Mouse (Mus musculus): Measurements from ENCODE around the gene Gm44579. TPM values are rescaled to one million over a fixed set of nuclear protein-coding genes. Genes with fewer than 3 reads are reported as not detected.

Gm44579 gene
- polyA plus RNA-seq, 1 experiment from 2014 or later, result not detected

GRCm38 (mm10) chr15:98162561-98162960, 58.2 kb downstream of the Gm44579 start:
- H3K27ac ChIP-seq, result peak overlapping the region; percentile 49; the same call in 1 of the 2 replicates
- H3K27me3 ChIP-seq (ENCODE audit: insufficient read depth, poor library complexity, severe bottlenecking), result peaks cover 26% of the 10 kb centered on the region
- 34% methylated on average over 4 of the region's 4 CpGs for WGBS
- H3K4me3 ChIP-seq, result no peak overlapping the region
- no peaks in the 10 kb centered on the region for H3K36me3 ChIP-seq
- no peak for DNase-seq (ENCODE audit: low spot score)
- peaks cover 20% of the 10 kb centered on the region for H3K4me1 ChIP-seq
- no peaks in the 10 kb centered on the region for H3K9me3 ChIP-seq

- WGBS, result 67% methylated on average over 19 of the region's 19 CpGs
- H3K36me3 ChIP-seq, result no peaks in the 10 kb centered on the region
- peaks cover 12% of the 10 kb centered on the region for H3K27me3 ChIP-seq (ENCODE audit: insufficient read depth, poor library complexity, severe bottlenecking)
- no peak for DNase-seq (ENCODE audit: low spot score)
- H3K4me1 ChIP-seq, result peaks cover 11% of the 10 kb centered on the region; the same call in 1 of the 2 replicates
- H3K9me3 ChIP-seq, result no peaks in the 10 kb centered on the region
- H3K27ac ChIP-seq, result no peak overlapping the region
- H3K4me3 ChIP-seq, result no peak overlapping the region
These were observed 59.6 kb downstream of the Gm44579 start for GRCm38 (mm10) chr15:98161026-98161805.

GRCm38 (mm10) chr15:98157253-98157652, 63.5 kb downstream of the Gm44579 start:
- Histone ChIP-seq H3K4me1 (peaks cover 7% of the 10 kb centered on the region), H3K27ac (no peak overlapping the region), H3K27me3 (ENCODE audit: insufficient read depth, poor library complexity, severe bottlenecking) (no peaks in the 10 kb centered on the region), H3K36me3 (no peaks in the 10 kb centered on the region), H3K9me3 (no peaks in the 10 kb centered on the region), H3K4me3 (no peak overlapping the region)
- no peak for DNase-seq (ENCODE audit: low spot score)
- WGBS, result 61% methylated on average over 1 of the region's 1 CpGs

GRCm38 (mm10) chr15:98155944-98156343, 64.8 kb downstream of the Gm44579 start:
- Histone ChIP-seq H3K27ac (no peak overlapping the region), H3K9me3 (no peaks in the 10 kb centered on the region), H3K4me1 (peaks cover 4% of the 10 kb centered on the region), H3K4me3 (no peak overlapping the region), H3K36me3 (no peaks in the 10 kb centered on the region), H3K27me3 (ENCODE audit: insufficient read depth, poor library complexity, severe bottlenecking) (no peaks in the 10 kb centered on the region)
- 48% methylated on average over 4 of the region's 4 CpGs for WGBS
- no peak for DNase-seq (ENCODE audit: low spot score)

DNA sequence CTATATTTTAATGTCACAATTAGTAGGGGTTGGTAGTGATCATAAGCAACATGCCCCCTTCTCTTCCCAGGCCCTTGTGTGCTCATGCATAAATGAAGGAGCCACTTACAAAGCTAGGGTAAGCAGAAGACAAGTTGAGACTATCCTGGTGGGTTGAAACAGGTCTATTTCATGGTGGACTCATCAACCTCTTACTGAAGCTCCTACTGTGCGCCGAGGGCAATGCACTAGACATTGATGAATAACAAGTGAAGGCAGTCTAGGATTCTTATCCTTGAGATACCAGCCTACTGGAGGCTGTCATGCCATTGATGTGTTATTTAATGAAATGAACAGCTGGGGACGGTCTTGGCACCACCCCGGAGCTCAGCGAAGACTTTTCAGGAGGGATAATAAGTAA, 65.5 kb downstream of the Gm44579 start:
- no peaks in the 10 kb centered on the region; the same call in 1 of the 2 replicates for H3K4me1 ChIP-seq
- 88% methylated on average over 5 of the region's 5 CpGs for WGBS
- H3K36me3 ChIP-seq, result no peaks in the 10 kb centered on the region
- H3K4me3 ChIP-seq, result no peak overlapping the region
- H3K9me3 ChIP-seq, result no peaks in the 10 kb centered on the region
- H3K27ac ChIP-seq, result no peak overlapping the region
- no peak for DNase-seq (ENCODE audit: low spot score)
- H3K27me3 ChIP-seq (ENCODE audit: insufficient read depth, poor library complexity, severe bottlenecking), result no peaks in the 10 kb centered on the region

GRCm38 (mm10) chr15:98154631-98155030, 66.1 kb downstream of the Gm44579 start:
- H3K4me1 ChIP-seq, result no peaks in the 10 kb centered on the region; the same call in 1 of the 2 replicates
- 74% methylated on average over 3 of the region's 3 CpGs for WGBS
- H3K27me3 ChIP-seq (ENCODE audit: insufficient read depth, poor library complexity, severe bottlenecking), result no peaks in the 10 kb centered on the region
- no peak overlapping the region for H3K27ac ChIP-seq
- H3K4me3 ChIP-seq, result no peak overlapping the region
- no peaks in the 10 kb centered on the region for H3K9me3 ChIP-seq
- no peak for DNase-seq (ENCODE audit: low spot score)
- no peaks in the 10 kb centered on the region for H3K36me3 ChIP-seq

DNA sequence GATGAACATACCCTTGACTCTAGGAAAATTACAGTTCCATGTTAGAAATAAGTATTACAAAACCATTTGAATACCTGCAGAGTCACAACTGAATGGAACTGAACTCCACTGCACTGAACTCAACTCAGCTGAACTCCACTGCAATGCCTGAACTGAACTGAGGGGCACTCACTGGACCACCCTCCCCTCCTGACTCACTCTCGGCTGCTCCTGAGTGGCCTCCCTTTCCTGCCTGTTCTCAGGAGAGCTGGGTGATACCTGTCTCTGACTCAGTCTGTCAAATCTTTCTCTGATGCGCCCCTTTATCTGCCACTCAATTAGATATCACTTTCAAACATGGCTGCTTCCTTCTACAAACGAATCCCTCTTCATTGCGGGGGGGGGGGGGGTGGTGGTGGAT, 66.6 kb downstream of the Gm44579 start:
- Histone ChIP-seq H3K27me3 (ENCODE audit: insufficient read depth, poor library complexity, severe bottlenecking) (no peaks in the 10 kb centered on the region), H3K36me3 (no peaks in the 10 kb centered on the region), H3K4me1 (no peaks in the 10 kb centered on the region; the same call in 1 of the 2 replicates), H3K27ac (no peak overlapping the region), H3K9me3 (no peaks in the 10 kb centered on the region), H3K4me3 (no peak overlapping the region)
- WGBS, result 56% methylated on average over 4 of the region's 4 CpGs
- no peak for DNase-seq (ENCODE audit: low spot score)

DNA sequence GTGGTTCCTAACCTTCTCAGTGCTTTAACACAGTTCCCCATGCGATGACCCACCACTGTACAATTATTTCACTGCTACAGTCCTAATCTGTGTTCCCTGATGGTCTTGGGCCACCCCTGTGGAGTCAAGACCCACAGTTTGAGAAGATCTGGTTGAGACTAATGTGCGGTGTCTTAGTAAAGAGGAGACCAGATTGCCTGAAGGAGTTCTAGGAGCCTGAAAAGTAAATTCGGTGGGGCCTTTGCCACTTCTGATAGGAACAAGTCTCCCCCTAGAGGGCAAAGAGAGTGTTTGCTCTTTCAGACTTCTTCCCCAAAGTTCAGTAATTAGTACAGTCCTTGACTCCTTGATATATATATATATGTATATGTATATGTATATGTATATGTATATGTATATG, 67.2 kb downstream of the Gm44579 start:
- 39% methylated on average over 3 of the region's 3 CpGs for WGBS
- Histone ChIP-seq H3K27me3 (ENCODE audit: insufficient read depth, poor library complexity, severe bottlenecking) (no peaks in the 10 kb centered on the region), H3K4me3 (no peak overlapping the region), H3K4me1 (peaks cover 2% of the 10 kb centered on the region; the same call in 1 of the 2 replicates), H3K27ac (peak overlapping the region; percentile 62), H3K36me3 (no peaks in the 10 kb centered on the region), H3K9me3 (no peaks in the 10 kb centered on the region)
- no peak for DNase-seq (ENCODE audit: low spot score)

DNA sequence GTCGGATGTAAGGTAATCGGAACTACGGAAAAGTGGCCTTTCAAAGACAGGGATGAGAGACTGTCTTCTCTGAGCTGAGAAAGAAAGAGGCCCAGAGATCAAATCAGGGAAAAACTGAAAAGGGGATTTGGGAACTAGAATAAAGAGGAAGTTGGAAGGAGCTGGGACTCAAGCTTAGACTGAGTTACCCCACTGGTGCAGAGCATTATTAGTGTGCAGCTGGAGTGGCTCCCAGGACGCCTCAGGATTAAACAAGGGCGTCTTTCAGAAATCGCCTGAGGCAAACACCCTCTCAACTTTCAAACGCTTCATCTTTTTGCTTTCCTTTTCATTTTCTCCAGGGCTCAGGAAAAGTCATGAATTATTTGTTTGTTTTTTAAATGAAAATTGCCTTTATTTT, 67.9 kb downstream of the Gm44579 start:
- no peak for DNase-seq (ENCODE audit: low spot score)
- no peak overlapping the region for H3K4me3 ChIP-seq
- peaks cover 8% of the 10 kb centered on the region for H3K4me1 ChIP-seq
- no peaks in the 10 kb centered on the region for H3K36me3 ChIP-seq
- H3K27ac ChIP-seq, result no peak overlapping the region
- WGBS, result 85% methylated on average over 7 of the region's 7 CpGs
- H3K9me3 ChIP-seq, result no peaks in the 10 kb centered on the region
- H3K27me3 ChIP-seq (ENCODE audit: insufficient read depth, poor library complexity, severe bottlenecking), result no peaks in the 10 kb centered on the region

GRCm38 (mm10) chr15:98149166-98149602, 71.6 kb downstream of the Gm44579 start:
- DNase-seq (ENCODE audit: low spot score), result peak; percentile 80
- Histone ChIP-seq H3K4me1 (peaks cover 24% of the 10 kb centered on the region), H3K9me3 (no peaks in the 10 kb centered on the region), H3K4me3 (no peak overlapping the region), H3K27me3 (ENCODE audit: insufficient read depth, poor library complexity, severe bottlenecking) (no peaks in the 10 kb centered on the region), H3K27ac (peak overlapping the region; percentile 86), H3K36me3 (no peaks in the 10 kb centered on the region)
- 39% methylated on average over 10 of the region's 10 CpGs for WGBS

DNA sequence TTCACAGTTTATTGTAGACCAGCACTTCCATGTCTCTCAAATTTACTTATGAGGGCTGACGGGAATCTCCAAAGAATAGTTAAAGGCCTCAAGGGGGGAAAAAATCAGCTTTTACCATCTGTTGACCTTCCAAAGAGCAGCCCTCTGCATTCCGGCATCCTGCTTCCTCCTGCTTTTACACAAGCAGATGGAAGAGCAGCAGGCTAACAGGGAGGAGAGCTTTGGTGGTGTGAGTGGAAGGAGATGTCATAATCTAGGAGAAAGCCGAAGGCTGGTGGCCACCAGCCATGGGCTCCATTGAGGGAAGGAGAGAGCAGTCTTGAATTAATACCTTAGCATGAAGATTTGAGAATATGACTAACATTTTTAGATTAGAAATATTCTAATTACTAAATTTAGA, 72.4 kb downstream of the Gm44579 start:
- Histone ChIP-seq H3K36me3 (no peaks in the 10 kb centered on the region), H3K9me3 (no peaks in the 10 kb centered on the region), H3K4me3 (no peak overlapping the region), H3K4me1 (peaks cover 25% of the 10 kb centered on the region), H3K27me3 (ENCODE audit: insufficient read depth, poor library complexity, severe bottlenecking) (no peaks in the 10 kb centered on the region), H3K27ac (peak overlapping the region; percentile 86)
- DNase-seq (ENCODE audit: low spot score), result no peak
- 71% methylated on average over 3 of the region's 3 CpGs for WGBS

- peak; percentile 96 for DNase-seq (ENCODE audit: low spot score)
- H3K9me3 ChIP-seq, result no peaks in the 10 kb centered on the region
- WGBS, result under 1% methylated on average over 38 of the region's 38 CpGs
- H3K4me1 ChIP-seq, result peaks cover 25% of the 10 kb centered on the region
- H3K27ac ChIP-seq, result peak overlapping the region; percentile 95
- H3K4me3 ChIP-seq, result peak overlapping the region; percentile 100
- no peaks in the 10 kb centered on the region for H3K27me3 ChIP-seq (ENCODE audit: insufficient read depth, poor library complexity, severe bottlenecking)
- H3K36me3 ChIP-seq, result peaks cover 18% of the 10 kb centered on the region
These were observed 75.1 kb downstream of the Gm44579 start for GRCm38 (mm10) chr15:98145559-98146181.

DNA sequence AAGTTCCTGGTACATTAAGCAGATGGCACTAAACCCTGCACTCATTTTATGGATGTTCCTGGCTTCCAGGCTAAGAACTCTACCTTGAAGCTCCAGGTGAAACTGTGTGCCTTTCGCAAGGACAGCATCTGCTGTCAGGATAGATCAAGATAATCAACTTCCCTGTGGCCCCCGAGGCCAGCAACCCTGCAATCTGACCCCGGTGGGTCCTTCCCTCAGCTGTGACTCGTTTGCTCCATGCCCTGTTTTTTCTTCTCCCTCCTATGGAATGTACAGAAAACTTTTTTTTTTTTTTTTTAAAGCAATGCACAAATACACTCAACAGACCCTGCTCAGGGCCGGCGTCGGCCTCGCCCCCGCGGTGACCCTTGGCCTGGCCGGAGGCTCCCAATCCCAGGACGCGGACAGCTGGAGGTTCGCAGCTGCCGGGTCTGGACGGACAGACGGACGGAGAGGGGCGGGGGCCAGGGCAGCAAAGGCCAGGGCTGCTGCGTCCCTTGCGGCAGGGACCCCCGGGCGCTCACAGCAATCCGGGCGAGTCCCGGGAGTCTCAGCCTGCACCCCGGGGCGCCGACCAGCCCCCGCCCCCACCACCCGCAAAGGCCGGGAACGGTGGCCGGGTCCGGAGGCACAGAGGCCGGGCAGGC, 75.8 kb downstream of the Gm44579 start:
- Histone ChIP-seq H3K27me3 (ENCODE audit: insufficient read depth, poor library complexity, severe bottlenecking) (no peaks in the 10 kb centered on the region), H3K4me3 (peak overlapping the region; percentile 100), H3K4me1 (peaks cover 25% of the 10 kb centered on the region), H3K27ac (peak overlapping the region; percentile 95), H3K9me3 (no peaks in the 10 kb centered on the region), H3K36me3 (peaks cover 25% of the 10 kb centered on the region)
- DNase-seq (ENCODE audit: low spot score), result no peak
- WGBS, result under 1% methylated on average over 36 of the region's 36 CpGs
